Mouse (Mus musculus): ENCODE measurements around the gene Trim10.

The Trim10 gene

GRCm38 (mm10) chr17:36869284-36869954 is at the start of gene Trim10:
Gene Trim10, plus strand, starts transcription at chr17:36869574.
- DNase-seq: no peak

GRCm38 (mm10) chr17:36824005-36824404 is 45.4 kb upstream of the Trim10 start:
- peak; percentile 64 to 82 for DNase-seq

- DNase-seq: no peak
These were observed 43.8 kb upstream of the Trim10 start for GRCm38 (mm10) chr17:36825525-36825924.

- peak; percentile 92 to 96 for DNase-seq
These were observed 43.4 kb upstream of the Trim10 start for GRCm38 (mm10) chr17:36826002-36826401.

- DNase-seq: no peak
These were observed 40.9 kb upstream of the Trim10 start for GRCm38 (mm10) chr17:36828488-36828887.

GRCm38 (mm10) chr17:36830470-36830869 is 38.9 kb upstream of the Trim10 start:
- no peak for DNase-seq

- no peak for DNase-seq
These were observed 36.7 kb upstream of the Trim10 start for GRCm38 (mm10) chr17:36832694-36833093.

GRCm38 (mm10) chr17:36835591-36836426 is 33.6 kb upstream of the Trim10 start:
- peak; percentile 81 to 85 for DNase-seq

GRCm38 (mm10) chr17:36836427-36836812 is 33.0 kb upstream of the Trim10 start:
- no peak for DNase-seq

- peak; percentile 98 for DNase-seq
These were observed 32.3 kb upstream of the Trim10 start, which contains the start of gene Trim26 for GRCm38 (mm10) chr17:36836874-36837647. Gene Trim26, plus strand, starts transcription at chr17:36837134.

- DNase-seq: no peak
These were observed 30.4 kb upstream of the Trim10 start for GRCm38 (mm10) chr17:36839001-36839400.

- no peak for DNase-seq
These were observed 29.4 kb upstream of the Trim10 start for GRCm38 (mm10) chr17:36839931-36840330.

- DNase-seq: no peak
These were observed 28.4 kb upstream of the Trim10 start for GRCm38 (mm10) chr17:36840961-36841445.

- no peak for DNase-seq
These were observed 25.7 kb upstream of the Trim10 start for GRCm38 (mm10) chr17:36843696-36844095.

- peak in 1 of 2 experiments; percentile 23 for DNase-seq
These were observed 25.1 kb upstream of the Trim10 start for GRCm38 (mm10) chr17:36844286-36844719.

- DNase-seq: no peak
These were observed 24.6 kb upstream of the Trim10 start for GRCm38 (mm10) chr17:36844725-36845124.

- DNase-seq: no peak
These were observed 20.5 kb upstream of the Trim10 start for GRCm38 (mm10) chr17:36848911-36849310.

GRCm38 (mm10) chr17:36849992-36850391 is 19.4 kb upstream of the Trim10 start:
- no peak for DNase-seq

- no peak for DNase-seq
These were observed 18.2 kb upstream of the Trim10 start for GRCm38 (mm10) chr17:36851200-36851599.

- no peak for DNase-seq
These were observed 17.7 kb upstream of the Trim10 start for GRCm38 (mm10) chr17:36851627-36852026.

GRCm38 (mm10) chr17:36855484-36855883 is 13.9 kb upstream of the Trim10 start:
- DNase-seq: no peak

GRCm38 (mm10) chr17:36856236-36856635 is 13.1 kb upstream of the Trim10 start:
- no peak for DNase-seq

GRCm38 (mm10) chr17:36858181-36858580 is 11.2 kb upstream of the Trim10 start:
- no peak for DNase-seq

Measured in kidney, postnatal 25 days (tissue).